Mouse (Mus musculus) liver, embryonic 14.5 days (tissue): ENCODE measurements around the gene Layn. TPM values are rescaled to one million over a fixed set of nuclear protein-coding genes. Genes with fewer than 3 reads are reported as not detected.
A peak's percentile ranks its signal among the peaks of the same experiment; 100 is the strongest.

Experiments used
- ATAC-seq: fragments of 200-750 bp; cut with Nextera tagmentation; 2 replicates; pipeline ENCODE4 v1.8.0; 2017; ENCODE audit warnings: moderate number of reproducible peaks, mild to moderate bottlenecking, moderate library complexity; ENCODE audit not compliant: insufficient read depth
- DNase-seq, 3 experiments: peaks; one replicate each; pipeline ENCODE4 v3.0.0-alpha.2; 2012 to 2013; ENCODE audit warnings: low read depth in 3 of 3, low spot score in 3 of 3
- H3K27ac ChIP-seq: fragments of 300-500 bp; sonication (generic); 2 replicates; pipeline ENCODE4 v1.5.1; 2014; ENCODE audit warnings: moderate library complexity, mild to moderate bottlenecking, control low read depth, inconsistent platforms
- H3K27me3 ChIP-seq: fragments of 300-500 bp; sonication (generic); 2 replicates; pipeline ENCODE4 v1.6.1; 2014; ENCODE audit warnings: mild to moderate bottlenecking, low read length, moderate library complexity; ENCODE audit not compliant: control insufficient read depth, insufficient read depth
- H3K36me3 ChIP-seq: fragments of 300-500 bp; sonication (generic); replicated peaks from 2 replicates; pipeline ENCODE4 v1.6.1; 2014; ENCODE audit warnings: low read depth; ENCODE audit not compliant: control insufficient read depth, insufficient read depth
- H3K4me1 ChIP-seq, 2 experiments: fragments of 200-500 bp in 1 of 2; fragments of 300-500 bp in 1 of 2; sonication (generic) in 1 of 2; replicated peaks; 2 replicates each; pipeline ENCODE4 v1.6.1; 2012 to 2014; ENCODE audit warnings: antibody characterized with exemption in 1 of 2, inconsistent platforms in 1 of 2, low read length in 1 of 2; ENCODE audit not compliant: control insufficient read depth in 2 of 2, insufficient read depth in 2 of 2
- H3K4me2 ChIP-seq: fragments of 300-500 bp; sonication (generic); 2 replicates; pipeline ENCODE4 v1.6.1; 2014; ENCODE audit warnings: low read depth, mild to moderate bottlenecking, control low read depth, moderate library complexity
- H3K4me3 ChIP-seq, 2 experiments: fragments of 200-500 bp in 1 of 2; fragments of 300-500 bp in 1 of 2; sonication (generic) in 1 of 2; 2 replicates each; pipeline ENCODE4 v1.5.1; 2012 to 2014; ENCODE audit warnings: low read depth in 2 of 2, low read length in 2 of 2, mild to moderate bottlenecking in 2 of 2, control low read depth in 1 of 2, inconsistent platforms in 1 of 2, moderate library complexity in 1 of 2; ENCODE audit not compliant: insufficient read depth in 1 of 2
- H3K9ac ChIP-seq: fragments of 300-500 bp; sonication (generic); replicated peaks from 2 replicates; pipeline ENCODE4 v1.6.1; 2014; ENCODE audit warnings: mild to moderate bottlenecking, control low read depth, moderate library complexity
- H3K9me3 ChIP-seq: fragments of 300-500 bp; sonication (generic); 2 replicates; pipeline ENCODE4 v1.6.1; 2016; ENCODE audit warnings: low read length, mixed read lengths; ENCODE audit not compliant: control insufficient read depth
- CTCF ChIP-seq: IDR thresholded peaks from 2 replicates; pipeline ENCODE4 v1.5.1; 2016; ENCODE audit warnings: antibody characterized with exemption, low read depth, control low read depth
- EP300 ChIP-seq: IDR thresholded peaks from 2 replicates; pipeline ENCODE4 v1.6.1; 2016; ENCODE audit warnings: antibody characterized with exemption, low read depth
- WGBS: fragments of 180-500 bp; shearing (Covaris S2); extraction: QIAGEN DNeasy Blood & Tissue Kit; methylation state at CpG from one replicate; pipeline ENCODE4 v1.1.7; 2014; ENCODE audit not compliant: insufficient replicate concordance; 5-methylcytosine and 5-hydroxymethylcytosine counted together
- polyA plus RNA-seq, 2 experiments: library from polyadenylated mRNA; depleted of rRNA in 1 of 2; stranded (reverse) in 1 of 2; unstranded in 1 of 2; fragments of >200 nt; fragmentation: Nextera tagmentation in 1 of 2; extraction: Ambion mirVana in 1 of 2; gene quantifications; 2 replicates each; pipeline versions ENCODE4 v1.2.1 to v1.2.3; 2012 to 2014

Gene Layn
- polyA plus RNA-seq, 2 experiments: 0.45 to 1.1 TPM

DNA sequence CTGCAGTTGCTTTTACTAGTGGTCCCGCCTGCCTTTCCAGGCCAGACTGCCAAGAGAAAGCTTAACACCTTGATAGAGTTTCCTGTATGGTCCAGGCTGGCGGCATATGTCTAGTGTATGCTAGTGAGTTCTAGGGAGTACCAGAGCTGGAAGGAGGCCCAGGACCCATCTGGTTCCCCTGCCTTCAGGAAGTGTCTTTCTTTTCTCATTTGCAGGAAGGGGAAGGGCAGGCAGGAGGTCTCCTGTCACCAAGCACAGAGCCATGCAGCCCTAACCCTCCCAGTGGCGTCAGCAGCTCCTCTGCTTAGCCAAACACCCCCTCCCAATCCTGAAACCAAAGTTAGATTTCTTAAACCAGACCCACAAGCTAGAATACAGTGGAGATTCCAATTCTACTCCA, 1.1 kb downstream of the Layn start:
- DNase-seq (no peak), ATAC-seq (no peak)
- Histone ChIP-seq H3K27ac (no peak overlapping the region), H3K36me3 (no peaks in the 10 kb centered on the region), H3K4me2 (peak overlapping the region; percentile 66), H3K4me1 (peaks cover 0 to 6% of the 10 kb centered on the region in 2 experiments; a peak in 2 of 4 replicates), H3K4me3 (peak overlapping the region in 1 of 2 experiments; percentile 22; a peak in 1 of 4 replicates), H3K9ac (no peak overlapping the region), H3K9me3 (no peaks in the 10 kb centered on the region), H3K27me3 (no peaks in the 10 kb centered on the region; the same call in 1 of the 2 replicates)
- TF ChIP-seq EP300 (no peak), CTCF (no peak)
- WGBS: 20% methylated on average over 3 of the region's 3 CpGs

- Histone ChIP-seq H3K4me2 (no peak overlapping the region), H3K27me3 (no peaks in the 10 kb centered on the region; the same call in 1 of the 2 replicates), H3K9me3 (no peaks in the 10 kb centered on the region), H3K9ac (no peak overlapping the region), H3K4me3 (no peak overlapping the region), H3K4me1 (peaks cover 0 to 2% of the 10 kb centered on the region in 2 experiments; a peak in 2 of 4 replicates), H3K27ac (no peak overlapping the region), H3K36me3 (no peaks in the 10 kb centered on the region)
- 20% methylated on average over 4 of the region's 4 CpGs for WGBS
- no peak for TF ChIP-seq EP300
- no peak for TF ChIP-seq CTCF
- ATAC-seq (no peak), DNase-seq (no peak)
These were observed 6.1 kb downstream of the Layn start for GRCm38 (mm10) chr9:51070801-51071200.

DNA sequence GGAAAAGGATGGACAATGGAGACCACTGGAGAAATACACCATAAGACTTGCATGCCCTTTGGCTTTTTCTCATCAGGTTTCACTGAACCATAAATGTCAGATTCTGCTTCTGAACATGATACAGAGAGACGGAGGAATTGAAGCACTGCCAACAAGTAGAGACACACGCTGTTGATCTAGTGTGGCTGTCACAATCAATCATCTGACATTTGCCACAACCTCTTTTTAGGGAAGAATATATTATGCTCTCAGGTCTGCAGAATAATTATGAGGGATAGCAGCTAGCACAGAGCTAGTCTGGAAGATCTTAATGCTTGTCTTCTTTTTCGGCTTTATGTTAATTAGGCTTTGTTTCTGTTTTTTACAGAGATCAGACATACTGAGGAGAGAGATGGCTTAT, 8.7 kb downstream of the Layn start:
- Histone ChIP-seq H3K36me3 (no peaks in the 10 kb centered on the region), H3K27me3 (no peaks in the 10 kb centered on the region), H3K9me3 (no peaks in the 10 kb centered on the region), H3K27ac (no peak overlapping the region), H3K4me3 (no peak overlapping the region), H3K4me1 (0 out of 4 replicates have a peak, but pooled peaks cover 0 to 2% of the 10 kb centered on the region in 2 experiments), H3K4me2 (no peak overlapping the region), H3K9ac (no peak overlapping the region)
- TF ChIP-seq EP300: no peak
- TF ChIP-seq CTCF: no peak
- DNase-seq (no peak), ATAC-seq (no peak)
- WGBS: 64% methylated on average over 3 of the region's 3 CpGs

- no peak within 1 kb of the TSS for H3K27ac ChIP-seq
- H3K4me1 ChIP-seq: 0 out of 4 replicates have a peak, but pooled peaks cover 0 to 2% of the 10 kb centered on the region in 2 experiments
- no peak within 1 kb of the TSS for H3K4me2 ChIP-seq
- no peak within 1 kb of the TSS for H3K9ac ChIP-seq
- no peaks in the 10 kb centered on the region for H3K36me3 ChIP-seq
- TF ChIP-seq EP300: no peak
- no peak for TF ChIP-seq CTCF
- H3K27me3 ChIP-seq: no peaks in the 10 kb centered on the region
- H3K9me3 ChIP-seq: no peaks in the 10 kb centered on the region
- no peak within 1 kb of the TSS for H3K4me3 ChIP-seq
- ATAC-seq (no peak), DNase-seq (no peak)
- 63% methylated on average over 2 of the region's 2 CpGs for WGBS
These were observed 16.3 kb downstream of the Layn start, which contains the start of gene Btg4 for GRCm38 (mm10) chr9:51060601-51061000. Btg4 (plus strand) TSS chr9:51060901.

DNA sequence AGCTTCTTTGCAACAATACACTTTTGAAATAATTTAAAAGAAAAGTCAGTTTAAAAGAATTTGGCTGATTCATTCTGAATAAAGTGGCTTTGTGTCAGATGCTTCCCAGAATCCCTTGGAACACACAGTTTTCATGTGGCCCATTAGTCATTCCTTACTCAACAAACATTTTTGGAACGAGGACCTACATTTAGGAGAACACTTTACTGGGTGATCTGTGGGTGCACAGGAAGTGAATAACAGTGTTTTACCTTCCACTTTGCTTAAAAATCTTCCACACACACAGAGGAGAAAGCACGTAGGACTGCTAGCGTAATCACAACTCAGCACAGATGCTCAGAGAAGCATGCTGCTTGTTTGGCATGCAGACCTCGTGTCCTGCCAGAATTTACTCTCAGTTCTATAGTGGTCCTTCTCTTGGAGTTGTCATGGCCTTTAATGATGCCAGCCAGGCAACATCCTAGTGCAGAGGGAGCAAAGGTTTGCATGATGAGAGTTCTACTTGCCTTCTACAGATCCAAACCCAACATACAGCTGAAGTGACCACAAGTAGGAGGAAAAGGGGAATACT, 17.9 kb downstream of the Layn start:
- no peaks in the 10 kb centered on the region for H3K27me3 ChIP-seq
- TF ChIP-seq EP300: no peak
- TF ChIP-seq CTCF: no peak
- 59% methylated on average over 4 of the region's 4 CpGs for WGBS
- no peak overlapping the region for H3K9ac ChIP-seq
- 0 out of 4 replicates have a peak, but pooled peaks cover 0 to 2% of the 10 kb centered on the region in 2 experiments for H3K4me1 ChIP-seq
- H3K36me3 ChIP-seq: no peaks in the 10 kb centered on the region
- H3K4me3 ChIP-seq: no peak overlapping the region
- H3K4me2 ChIP-seq: no peak overlapping the region
- ATAC-seq (no peak), DNase-seq (no peak)
- H3K9me3 ChIP-seq: no peaks in the 10 kb centered on the region
- no peak overlapping the region for H3K27ac ChIP-seq
